Mouse (Mus musculus): ENCODE measurements around the gene Rxfp4. TPM values are rescaled to one million over a fixed set of nuclear protein-coding genes. Genes with fewer than 3 reads are reported as not detected.

The Rxfp4 gene
- total RNA-seq, 1 experiment: not detected

DNA sequence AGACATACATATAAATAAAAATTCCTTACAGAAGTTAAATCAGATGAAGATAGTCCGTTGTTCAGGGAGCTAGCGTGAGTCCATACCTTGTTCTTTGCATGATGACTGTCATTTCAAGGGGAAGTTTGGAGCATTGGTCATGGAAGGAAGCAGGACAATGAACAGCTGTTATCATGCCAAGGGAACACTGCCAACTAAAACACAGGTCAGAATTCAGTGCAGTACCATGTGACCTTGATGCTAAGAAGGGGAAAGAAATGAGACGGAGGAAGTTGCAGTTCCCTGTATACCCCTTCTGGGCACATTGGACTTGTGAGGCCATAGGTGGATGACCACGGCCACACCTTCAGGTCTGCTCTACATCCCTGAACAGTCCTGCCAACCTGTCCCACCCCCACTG is 1.7 kb upstream of the Rxfp4 start:
- Histone ChIP-seq H3K4me3 (ENCODE audit: insufficient read depth in 1 of 2, low read depth in 1 of 2, low read length in 2 of 2, poor library complexity in 1 of 2, severe bottlenecking in 1 of 2) (no peak overlapping the region), H3K4me1 (ENCODE audit: control insufficient read depth in 2 of 2, insufficient read depth in 2 of 2, low read length in 2 of 2, poor library complexity in 1 of 2) (peaks cover 0 to 6% of the 10 kb centered on the region in 2 experiments; a peak in 1 of 4 replicates), H3K9me3 (ENCODE audit: control insufficient read depth, insufficient read depth, low read depth, low read length) (no peaks in the 10 kb centered on the region), H3K27ac (ENCODE audit: insufficient read depth, low read depth, low read length, poor library complexity, severe bottlenecking) (no peak overlapping the region), H3K9ac (ENCODE audit: insufficient read depth, low read depth, low read length, poor library complexity, severe bottlenecking) (no peak overlapping the region), H3K36me3 (ENCODE audit: control insufficient read depth, insufficient read depth, low read length, poor library complexity, severe bottlenecking) (no peaks in the 10 kb centered on the region)
- in situ Hi-C loops (cut with MboI; ENCODE audit: low sequenced_read_pairs in 2 of 2, unreplicated experiment in 2 of 2): no loop called here
- no peak for DNase-seq (ENCODE audit: low read depth, low spot score)
- no peak for TF ChIP-seq CHD2 (IDR thresholded peaks at IDR 0.05; ENCODE audit: low read depth, low read length)
- TF ChIP-seq MAFK (IDR thresholded peaks at IDR 0.05; ENCODE audit: insufficient read depth, low read depth, low read length): no peak
- TF ChIP-seq ZC3H11A (IDR thresholded peaks at IDR 0.05; ENCODE audit: borderline replicate concordance, low read depth, low read length): no peak
- no peak for TF ChIP-seq ZNF384 (IDR thresholded peaks at IDR 0.05; ENCODE audit: low read depth, low read length)
- no peak for TF ChIP-seq HCFC1 (IDR thresholded peaks at IDR 0.05; ENCODE audit: borderline replicate concordance, insufficient read depth, low read length)

DNA sequence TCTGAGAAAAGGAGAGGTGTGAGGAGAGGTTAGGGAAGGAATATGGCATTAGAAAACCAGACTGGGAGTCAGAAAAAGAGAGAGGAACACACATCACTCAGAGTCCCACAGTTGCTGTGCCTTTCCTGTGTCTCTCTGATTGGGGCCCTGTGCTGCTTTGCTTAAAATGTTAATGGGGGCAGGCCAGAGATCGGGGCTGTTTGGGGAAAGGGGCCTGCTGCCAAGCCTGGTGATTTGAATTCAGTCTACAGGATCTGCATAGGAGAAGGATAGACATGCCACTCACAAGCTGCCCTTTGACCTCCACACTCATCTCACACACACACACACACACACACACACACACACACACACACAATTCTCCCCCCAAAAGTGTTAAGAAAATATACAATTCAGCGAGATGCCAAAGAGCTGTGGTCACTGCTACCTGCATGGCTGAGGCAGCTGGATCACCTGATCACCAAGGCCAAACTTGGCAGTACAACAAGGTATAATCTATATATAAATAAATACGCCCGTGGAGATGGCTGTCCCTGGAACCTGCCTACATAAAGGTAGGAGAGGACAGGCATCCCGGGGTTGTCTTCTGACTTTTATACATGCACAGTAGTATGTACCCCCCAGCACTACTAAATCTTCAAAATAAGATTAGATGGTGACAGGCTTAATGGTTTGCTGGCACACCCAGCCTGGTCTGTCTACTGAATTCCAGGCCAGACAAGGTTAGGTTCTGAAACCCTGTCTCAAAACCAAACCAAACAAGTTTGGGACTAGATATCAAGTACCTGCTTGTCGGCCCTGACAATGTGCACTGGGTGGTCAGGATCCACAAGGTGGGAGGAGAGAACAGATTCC is 801 bp upstream of the Rxfp4 start:
- no peak overlapping the region for H3K9ac ChIP-seq (ENCODE audit: insufficient read depth, low read depth, low read length, poor library complexity, severe bottlenecking)
- H3K36me3 ChIP-seq (ENCODE audit: control insufficient read depth, insufficient read depth, low read length, poor library complexity, severe bottlenecking): no peaks in the 10 kb centered on the region
- in situ Hi-C loops (cut with MboI; ENCODE audit: low sequenced_read_pairs in 2 of 2, unreplicated experiment in 2 of 2): no loop called here
- H3K4me1 ChIP-seq (ENCODE audit: control insufficient read depth in 2 of 2, insufficient read depth in 2 of 2, low read length in 2 of 2, poor library complexity in 1 of 2): peaks cover 0 to 6% of the 10 kb centered on the region in 2 experiments; a peak in 1 of 4 replicates
- H3K4me3 ChIP-seq (ENCODE audit: insufficient read depth in 1 of 2, low read depth in 1 of 2, low read length in 2 of 2, poor library complexity in 1 of 2, severe bottlenecking in 1 of 2): no peak overlapping the region
- DNase-seq (ENCODE audit: low read depth, low spot score): no peak
- H3K9me3 ChIP-seq (ENCODE audit: control insufficient read depth, insufficient read depth, low read depth, low read length): no peaks in the 10 kb centered on the region
- no peak for TF ChIP-seq ZC3H11A (IDR thresholded peaks at IDR 0.05; ENCODE audit: borderline replicate concordance, low read depth, low read length)
- no peak for TF ChIP-seq MAFK (IDR thresholded peaks at IDR 0.05; ENCODE audit: insufficient read depth, low read depth, low read length)
- TF ChIP-seq HCFC1 (IDR thresholded peaks at IDR 0.05; ENCODE audit: borderline replicate concordance, insufficient read depth, low read length): no peak
- TF ChIP-seq CHD2 (IDR thresholded peaks at IDR 0.05; ENCODE audit: low read depth, low read length): no peak
- no peak for TF ChIP-seq ZNF384 (IDR thresholded peaks at IDR 0.05; ENCODE audit: low read depth, low read length)
- no peak overlapping the region for H3K27ac ChIP-seq (ENCODE audit: insufficient read depth, low read depth, low read length, poor library complexity, severe bottlenecking)

- no peak for TF ChIP-seq ZNF384 (IDR thresholded peaks at IDR 0.05; ENCODE audit: low read depth, low read length)
- no peak for TF ChIP-seq MAFK (IDR thresholded peaks at IDR 0.05; ENCODE audit: insufficient read depth, low read depth, low read length)
- no peak for TF ChIP-seq ZC3H11A (IDR thresholded peaks at IDR 0.05; ENCODE audit: borderline replicate concordance, low read depth, low read length)
- no peak for TF ChIP-seq CHD2 (IDR thresholded peaks at IDR 0.05; ENCODE audit: low read depth, low read length)
- no peak for TF ChIP-seq HCFC1 (IDR thresholded peaks at IDR 0.05; ENCODE audit: borderline replicate concordance, insufficient read depth, low read length)
Measured at GRCm38 (mm10) chr3:88651669-88652618, 998 bp downstream of the Rxfp4 start.

GRCm38 (mm10) chr3:88650713-88651504 is 2.0 kb downstream of the Rxfp4 start:
- Histone ChIP-seq H3K36me3 (ENCODE audit: control insufficient read depth, insufficient read depth, low read length, poor library complexity, severe bottlenecking) (peaks cover 16% of the 10 kb centered on the region), H3K9me3 (ENCODE audit: control insufficient read depth, insufficient read depth, low read depth, low read length) (no peaks in the 10 kb centered on the region), H3K4me1 (ENCODE audit: control insufficient read depth in 2 of 2, insufficient read depth in 2 of 2, low read length in 2 of 2, poor library complexity in 1 of 2) (peaks cover 3 to 17% of the 10 kb centered on the region in 2 experiments; a peak in 3 of 4 replicates), H3K4me3 (ENCODE audit: insufficient read depth in 1 of 2, low read depth in 1 of 2, low read length in 2 of 2, poor library complexity in 1 of 2, severe bottlenecking in 1 of 2) (no peak overlapping the region), H3K9ac (ENCODE audit: insufficient read depth, low read depth, low read length, poor library complexity, severe bottlenecking) (no peak overlapping the region), H3K27ac (ENCODE audit: insufficient read depth, low read depth, low read length, poor library complexity, severe bottlenecking) (no peak overlapping the region)
- in situ Hi-C loops (cut with MboI; ENCODE audit: low sequenced_read_pairs in 2 of 2, unreplicated experiment in 2 of 2): no loop called here
- DNase-seq (ENCODE audit: low read depth, low spot score): no peak
- TF ChIP-seq ZNF384 (IDR thresholded peaks at IDR 0.05; ENCODE audit: low read depth, low read length): no peak
- TF ChIP-seq HCFC1 (IDR thresholded peaks at IDR 0.05; ENCODE audit: borderline replicate concordance, insufficient read depth, low read length): no peak
- TF ChIP-seq CHD2 (IDR thresholded peaks at IDR 0.05; ENCODE audit: low read depth, low read length): no peak
- no peak for TF ChIP-seq ZC3H11A (IDR thresholded peaks at IDR 0.05; ENCODE audit: borderline replicate concordance, low read depth, low read length)
- TF ChIP-seq MAFK (IDR thresholded peaks at IDR 0.05; ENCODE audit: insufficient read depth, low read depth, low read length): no peak

More at GRCm38 (mm10) chr3:88651669-88652618, 998 bp downstream of the Rxfp4 start:
- H3K27ac ChIP-seq (ENCODE audit: insufficient read depth, low read depth, low read length, poor library complexity, severe bottlenecking): no peak overlapping the region
- no peak overlapping the region for H3K9ac ChIP-seq (ENCODE audit: insufficient read depth, low read depth, low read length, poor library complexity, severe bottlenecking)
- H3K4me3 ChIP-seq (ENCODE audit: insufficient read depth in 1 of 2, low read depth in 1 of 2, low read length in 2 of 2, poor library complexity in 1 of 2, severe bottlenecking in 1 of 2): no peak overlapping the region
- in situ Hi-C loops (cut with MboI; ENCODE audit: low sequenced_read_pairs in 2 of 2, unreplicated experiment in 2 of 2): no loop called here
- H3K9me3 ChIP-seq (ENCODE audit: control insufficient read depth, insufficient read depth, low read depth, low read length): no peaks in the 10 kb centered on the region
- H3K36me3 ChIP-seq (ENCODE audit: control insufficient read depth, insufficient read depth, low read length, poor library complexity, severe bottlenecking): peaks cover 8% of the 10 kb centered on the region
- DNase-seq (ENCODE audit: low read depth, low spot score): no peak
- peaks cover 0 to 11% of the 10 kb centered on the region in 2 experiments; a peak in 2 of 4 replicates for H3K4me1 ChIP-seq (ENCODE audit: control insufficient read depth in 2 of 2, insufficient read depth in 2 of 2, low read length in 2 of 2, poor library complexity in 1 of 2)

Measured in ES-E14 (cell line).